Mouse (Mus musculus) CH12.LX (cell line): Measurements from ENCODE around the gene Thsd1. TPM values are rescaled to one million over a fixed set of nuclear protein-coding genes. Genes with fewer than 3 reads are reported as not detected.
"Not testable (repeated sequence)": the region's sequence is repeated elsewhere in the genome, so short reads cannot be mapped to it uniquely, and the experiment has no call there.

Source experiments
- DNase-seq: peaks from one replicate; pipeline ENCODE4 v3.0.0-alpha.2; 2013; ENCODE audit errors: extremely low read depth
- H3K27ac ChIP-seq: 2 replicates; pipeline ENCODE4 v1.5.1; 2012; ENCODE audit warnings: low read depth, mild to moderate bottlenecking, control low read depth, moderate library complexity; ENCODE audit not compliant: insufficient read depth
- H3K27me3 ChIP-seq: replicated peaks from 2 replicates; pipeline ENCODE3; 2012; ENCODE audit warnings: inconsistent platforms
- H3K36me3 ChIP-seq, 2 experiments: replicated peaks in 1 of 2; 2 replicates each; pipeline versions ENCODE3 to v1.6.1; 2012; ENCODE audit warnings: inconsistent platforms in 1 of 2, low read length in 1 of 2, mild to moderate bottlenecking in 1 of 2, mixed read lengths in 1 of 2, moderate library complexity in 1 of 2; ENCODE audit not compliant: control insufficient read depth in 1 of 2, insufficient read depth in 1 of 2
- H3K4me1 ChIP-seq, 2 experiments: 2 replicates each; pipeline ENCODE4 v1.6.1; 2012; ENCODE audit warnings: inconsistent platforms in 1 of 2, moderate library complexity in 1 of 2; ENCODE audit not compliant: insufficient read depth in 2 of 2, control insufficient read depth in 1 of 2
- H3K4me2 ChIP-seq: 2 replicates; pipeline ENCODE4 v1.6.1; 2012; ENCODE audit warnings: low read depth, mild to moderate bottlenecking, control low read depth; ENCODE audit not compliant: poor library complexity, insufficient read depth, severe bottlenecking
- H3K4me3 ChIP-seq, 3 experiments: fragments of 150-350 bp in 1 of 3; sonication (generic) in 1 of 3; replicated peaks in 1 of 3; 2 replicates each; pipeline versions ENCODE3 to v1.5.1; 2011 to 2012; ENCODE audit warnings: low read depth in 2 of 3, low read length in 2 of 3, mild to moderate bottlenecking in 2 of 3, moderate library complexity in 2 of 3, control low read depth in 1 of 3, improper control_type of control experiment in 1 of 3, inconsistent platforms in 1 of 3, mixed read lengths in 1 of 3; ENCODE audit not compliant: poor library complexity in 1 of 3
- H3K79me2 ChIP-seq: replicated peaks from 2 replicates; pipeline ENCODE4 v1.6.1; 2012; ENCODE audit warnings: mild to moderate bottlenecking, moderate library complexity; ENCODE audit not compliant: control insufficient read depth, poor library complexity, insufficient read depth, severe bottlenecking; ENCODE audit errors: extremely low read depth
- H3K9ac ChIP-seq: 2 replicates; pipeline ENCODE4 v1.6.1; 2012; ENCODE audit warnings: low read depth, mild to moderate bottlenecking, control low read depth, moderate library complexity; ENCODE audit not compliant: insufficient read depth
- H3K9me3 ChIP-seq: replicated peaks from 2 replicates; pipeline ENCODE3; 2012; ENCODE audit warnings: low read length, inconsistent platforms, mixed read lengths
- CHD1 ChIP-seq: IDR thresholded peaks from 2 replicates; pipeline ENCODE4 v1.6.1; 2012; ENCODE audit warnings: low read depth, low read length, improper control_type of control experiment, inconsistent platforms
- CHD2 ChIP-seq: IDR thresholded peaks from 2 replicates; pipeline ENCODE4 v1.6.1; 2011; ENCODE audit warnings: low read length, improper control_type of control experiment
- CTCF ChIP-seq, 2 experiments: IDR thresholded peaks in 1 of 2; conservative IDR thresholded peaks in 1 of 2; 2 replicates each; pipeline ENCODE4 v1.5.1; 2011 to 2012; ENCODE audit warnings: low read depth in 2 of 2, low read length in 2 of 2, improper control_type of control experiment in 1 of 2, inconsistent platforms in 1 of 2, mild to moderate bottlenecking in 1 of 2, moderate library complexity in 1 of 2
- E2F4 ChIP-seq: IDR thresholded peaks from 2 replicates; pipeline ENCODE4 v1.6.1; 2011; ENCODE audit warnings: low read depth, low read length, improper control_type of control experiment; ENCODE audit not compliant: insufficient replicate concordance
- ELF1 ChIP-seq: IDR thresholded peaks from 2 replicates; pipeline ENCODE4 v1.6.1; 2014; ENCODE audit warnings: low read depth, mild to moderate bottlenecking, inconsistent platforms, low read length, improper control_type of control experiment
- EP300 ChIP-seq: IDR thresholded peaks from 2 replicates; pipeline ENCODE4 v1.6.1; 2011; ENCODE audit warnings: low read length, improper control_type of control experiment
- ETS1 ChIP-seq: conservative IDR thresholded peaks from 2 replicates; pipeline ENCODE4 v1.6.1; 2012; ENCODE audit warnings: low read depth, mild to moderate bottlenecking, inconsistent platforms, low read length, improper control_type of control experiment, moderate library complexity
- GABPA ChIP-seq: IDR thresholded peaks from 2 replicates; pipeline ENCODE4 v1.6.1; 2012; ENCODE audit warnings: low read depth, low read length, improper control_type of control experiment, inconsistent platforms; ENCODE audit not compliant: insufficient replicate concordance
- HCFC1 ChIP-seq: IDR thresholded peaks from 2 replicates; pipeline ENCODE4 v1.6.1; 2012; ENCODE audit warnings: low read depth, mild to moderate bottlenecking, inconsistent platforms, low read length, improper control_type of control experiment
- JUND ChIP-seq: conservative IDR thresholded peaks from 2 replicates; pipeline ENCODE4 v1.6.1; 2011; ENCODE audit warnings: low read depth, low read length, improper control_type of control experiment
- KAT2A ChIP-seq: IDR thresholded peaks from 2 replicates; pipeline ENCODE4 v1.6.1; 2012; ENCODE audit warnings: low read length, improper control_type of control experiment, inconsistent platforms; ENCODE audit not compliant: insufficient replicate concordance
- MAX ChIP-seq: IDR thresholded peaks from 2 replicates; pipeline ENCODE4 v1.6.1; 2011; ENCODE audit warnings: low read length, improper control_type of control experiment
- MEF2A ChIP-seq: IDR thresholded peaks from 2 replicates; pipeline ENCODE4 v1.6.1; 2014; ENCODE audit warnings: low read depth, mild to moderate bottlenecking, inconsistent platforms, low read length, improper control_type of control experiment, borderline replicate concordance
- MXI1 ChIP-seq: IDR thresholded peaks from 2 replicates; pipeline ENCODE4 v1.6.1; 2011; ENCODE audit warnings: mild to moderate bottlenecking, low read depth, low read length, improper control_type of control experiment
- NELFE ChIP-seq: IDR thresholded peaks from 2 replicates; pipeline ENCODE4 v1.6.1; 2011; ENCODE audit warnings: low read depth, low read length, improper control_type of control experiment
- PAX5 ChIP-seq: IDR thresholded peaks from 2 replicates; pipeline ENCODE4 v1.6.1; 2012; ENCODE audit warnings: low read length, inconsistent platforms, mixed read lengths
- POLR2AphosphoS2 ChIP-seq: IDR thresholded peaks from 2 replicates; pipeline ENCODE4 v1.6.1; 2011; ENCODE audit warnings: low read depth, low read length, improper control_type of control experiment
- RAD21 ChIP-seq: IDR thresholded peaks from 2 replicates; pipeline ENCODE4 v1.6.1; 2011; ENCODE audit warnings: low read depth, mild to moderate bottlenecking, low read length, improper control_type of control experiment, moderate library complexity
- RCOR1 ChIP-seq: conservative IDR thresholded peaks from 2 replicates; pipeline ENCODE4 v1.6.1; 2012; ENCODE audit warnings: low read depth, mild to moderate bottlenecking, inconsistent platforms, low read length, improper control_type of control experiment
- SIN3A ChIP-seq: IDR thresholded peaks from 2 replicates; pipeline ENCODE4 v1.6.1; 2012; ENCODE audit warnings: low read length, improper control_type of control experiment, inconsistent platforms
- SMC3 ChIP-seq: IDR thresholded peaks from 2 replicates; pipeline ENCODE4 v1.6.1; 2011; ENCODE audit warnings: low read depth, low read length, improper control_type of control experiment
- TBP ChIP-seq: conservative IDR thresholded peaks from 2 replicates; pipeline ENCODE4 v1.6.1; 2011; ENCODE audit warnings: low read depth, low read length, improper control_type of control experiment
- UBTF ChIP-seq: IDR thresholded peaks from 2 replicates; pipeline ENCODE4 v1.6.1; 2012; ENCODE audit warnings: low read depth, mild to moderate bottlenecking, inconsistent platforms, low read length, improper control_type of control experiment, moderate library complexity
- USF2 ChIP-seq: conservative IDR thresholded peaks from 2 replicates; pipeline ENCODE4 v1.6.1; 2011; ENCODE audit warnings: low read depth, low read length, improper control_type of control experiment
- ZC3H11A ChIP-seq: IDR thresholded peaks from 2 replicates; pipeline ENCODE4 v1.6.1; 2012; ENCODE audit warnings: low read depth, mild to moderate bottlenecking, inconsistent platforms, low read length, improper control_type of control experiment
- ZMIZ1 ChIP-seq: IDR thresholded peaks from 2 replicates; pipeline ENCODE4 v1.6.1; 2012; ENCODE audit warnings: low read depth, mild to moderate bottlenecking, inconsistent platforms, low read length, improper control_type of control experiment
- ZNF384 ChIP-seq: IDR thresholded peaks from 2 replicates; pipeline ENCODE4 v1.6.1; 2012; ENCODE audit warnings: low read depth, low read length, improper control_type of control experiment, inconsistent platforms
- dilution Hi-C: fragments of 300-500 bp; cut with MboI; formaldehyde crosslinking; loops from 2 replicates; pipeline ENCODE4 v1.14.3; 2020; ENCODE audit warnings: low sequenced_read_pairs; ENCODE audit not compliant: extremely low pct_unique_long_range_greater_than_20kb, extremely low pct_ligation_motif_present
- in situ Hi-C: fragments of 300-500 bp; cut with MboI; formaldehyde crosslinking; loops from 3 replicates; pipeline ENCODE4 v1.14.3; 2019; ENCODE audit warnings: low sequenced_read_pairs, low pct_ligation_motif_present, low pct_unique_long_range_greater_than_20kb, mixed read lengths
- polyA plus RNA-seq: library from polyadenylated mRNA; unstranded; fragments of >175 nt; gene quantifications from 2 replicates; pipeline ENCODE4 v1.2.1, GENCODE M21; 2012; ENCODE audit warnings: low read depth; ENCODE audit not compliant: insufficient read length
- total RNA-seq, 2 experiments: library from RNA; depleted of rRNA; stranded (reverse); fragments of 300-350 nt in 1 of 2; fragments of >200 nt in 1 of 2; gene quantifications; 2 replicates each; pipeline ENCODE4 v1.2.3; 2012 to 2014

Gene Thsd1
- total and polyA plus RNA-seq, 3 experiments: 0.12 to 0.83 (median 0.30) TPM

DNA sequence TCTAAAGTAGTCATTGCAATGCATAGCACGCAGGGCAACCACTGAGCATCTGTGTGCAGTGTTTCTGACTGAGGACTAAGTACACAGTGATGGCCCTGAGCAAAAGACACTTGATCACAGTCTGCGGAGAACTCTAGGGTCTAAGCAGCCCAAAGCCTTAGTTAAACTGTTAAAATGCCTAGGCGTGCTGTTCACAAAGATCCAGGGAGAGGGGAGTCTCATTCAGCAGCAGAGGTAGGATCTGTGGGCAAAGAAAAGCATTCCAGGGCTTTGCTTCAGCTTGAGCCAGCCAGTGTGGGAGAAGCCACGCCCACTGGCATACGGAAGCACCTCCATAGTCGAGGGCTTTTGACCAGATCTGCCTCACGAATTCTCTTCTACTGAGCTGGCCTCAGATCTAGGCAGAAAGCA lies 75.8 kb downstream of the Thsd1 start:
- dilution Hi-C loops (no loop called here), in situ Hi-C loops (no loop called here)
- peaks cover 0 to 3% of the 10 kb centered on the region in 2 experiments; a peak in 1 of 4 replicates for H3K4me1 ChIP-seq
- H3K9ac ChIP-seq: no peak overlapping the region
- H3K79me2 ChIP-seq: no peaks in the 10 kb centered on the region
- no peak overlapping the region for H3K27ac ChIP-seq
- no peak for DNase-seq
- no peaks in the 10 kb centered on the region for H3K9me3 ChIP-seq
- no peak overlapping the region for H3K4me3 ChIP-seq
- TF ChIP-seq MEF2A (no peak), USF2 (no peak), NELFE (no peak), POLR2AphosphoS2 (no peak), UBTF (no peak), GABPA (no peak), CHD2 (no peak), JUND (no peak), CHD1 (no peak), RCOR1 (no peak), MAX (no peak)
- no peaks in the 10 kb centered on the region for H3K27me3 ChIP-seq
- no peaks in the 10 kb centered on the region for H3K36me3 ChIP-seq
- peak overlapping the region; percentile 61 for H3K4me2 ChIP-seq

DNA sequence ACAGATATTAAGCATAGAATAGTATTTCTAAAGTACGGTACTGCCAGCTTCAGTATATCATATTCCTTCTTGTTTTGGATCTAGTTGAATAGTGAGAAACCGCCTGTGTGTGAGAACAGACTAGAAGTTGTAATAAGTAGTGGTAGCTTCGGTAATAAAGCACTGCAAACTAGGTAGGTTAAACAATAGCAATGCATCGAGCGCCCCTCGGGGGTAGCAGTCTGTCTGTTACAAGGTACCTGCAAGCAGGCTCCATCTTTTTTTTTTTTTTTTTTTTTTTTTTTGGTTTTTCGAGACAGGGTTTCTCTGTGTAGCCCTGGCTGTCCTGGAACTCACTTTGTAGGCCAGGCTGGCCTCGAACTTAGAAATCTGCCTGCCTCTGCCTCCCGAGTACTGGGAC lies 76.9 kb downstream of the Thsd1 start:
- H3K27ac ChIP-seq, H3K36me3 ChIP-seq, in situ Hi-C loops, H3K9ac ChIP-seq, H3K4me1 ChIP-seq, dilution Hi-C loops, H3K4me2 ChIP-seq, H3K4me3 ChIP-seq, H3K27me3 ChIP-seq, H3K79me2 ChIP-seq, H3K9me3 ChIP-seq: not testable (repeated sequence)
- peak; percentile 27 for DNase-seq
- TF ChIP-seq RAD21 (peak; percentile 50), SMC3 (peak; percentile 17; the same call in 1 of the 2 replicates), CTCF (conservative IDR thresholded peaks at IDR 0.05 in 1 of 2, IDR thresholded peaks at IDR 0.05 in 1 of 2; ENCODE audit: low read depth in 2 of 2, low read length in 2 of 2) (peak in 1 of 2 experiments; percentile 58; a peak in 2 of 4 replicates), ZNF384 (peak; percentile 88)

DNA sequence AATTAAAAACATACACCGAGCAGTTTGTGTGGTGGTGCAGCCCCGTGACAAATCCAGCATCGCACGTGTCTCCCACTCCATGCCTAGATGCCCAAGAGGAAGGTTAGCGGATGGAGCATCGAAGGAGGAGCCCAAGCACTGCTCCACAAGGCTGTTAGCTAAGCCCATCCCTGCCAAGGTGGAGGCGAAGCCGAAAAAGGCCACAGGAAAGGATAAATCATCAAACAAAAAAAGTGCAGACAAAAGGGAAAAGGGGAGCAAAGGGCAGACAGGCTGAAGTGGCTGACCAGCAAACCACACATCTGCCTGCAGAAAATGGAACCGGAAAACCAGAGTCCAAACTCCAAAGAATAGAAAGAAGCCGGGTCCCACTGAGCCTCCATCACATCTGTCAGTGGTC lies 79.9 kb downstream of the Thsd1 start:
- no peak for DNase-seq
- in situ Hi-C loops (no loop called here), dilution Hi-C loops (no loop called here)
- Histone ChIP-seq H3K27ac (no peak overlapping the region), H3K79me2 (no peaks in the 10 kb centered on the region), H3K4me3 (no peak overlapping the region), H3K36me3 (no peaks in the 10 kb centered on the region), H3K4me2 (peak overlapping the region; percentile 8; the same call in 1 of the 2 replicates), H3K9me3 (no peaks in the 10 kb centered on the region), H3K4me1 (peaks cover 0 to 3% of the 10 kb centered on the region in 2 experiments; a peak in 2 of 4 replicates), H3K9ac (no peak overlapping the region), H3K27me3 (no peaks in the 10 kb centered on the region)
- TF ChIP-seq MEF2A (no peak), HCFC1 (no peak), ELF1 (no peak), SMC3 (no peak), USF2 (no peak), TBP (no peak), E2F4 (no peak), EP300 (no peak), ZC3H11A (no peak), MXI1 (no peak), NELFE (no peak), KAT2A (no peak), ETS1 (no peak), SIN3A (no peak), GABPA (no peak), ZMIZ1 (no peak), PAX5 (no peak)
